Mouse (Mus musculus): Measurements from ENCODE around the gene Rab3gap1. TPM values are rescaled to one million over a fixed set of nuclear protein-coding genes. Genes with fewer than 3 reads are reported as not detected.
"Not testable (repeated sequence)": the region's sequence is repeated elsewhere in the genome, so short reads cannot be mapped to it uniquely, and the experiment has no call there.

The Rab3gap1 gene
- total RNA-seq, 4 experiments from 2014 or later, result 79.8 to 85.6 (median 83.1) TPM

DNA sequence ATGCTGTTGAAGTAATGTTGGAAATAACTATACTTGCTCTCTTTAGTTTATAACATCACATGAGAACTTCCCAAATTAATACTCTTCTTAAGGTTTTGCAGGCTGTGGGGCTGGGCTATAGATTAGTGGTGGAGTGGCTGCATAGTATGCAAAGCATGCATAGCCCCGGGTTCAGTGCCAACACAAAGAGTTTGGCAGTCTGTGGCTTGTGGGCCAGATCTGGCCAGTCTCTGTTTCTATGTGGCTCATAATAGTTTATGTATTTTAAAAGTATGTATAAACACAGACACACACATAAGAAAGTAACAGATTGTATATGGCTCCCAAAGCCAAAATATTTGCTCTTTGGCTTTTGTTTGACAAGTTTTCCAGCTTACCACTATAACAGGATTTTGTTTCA lies 47.2 kb downstream of the Rab3gap1 start:
- no peak for DNase-seq (ENCODE audit: low spot score in 2 of 2)

DNA sequence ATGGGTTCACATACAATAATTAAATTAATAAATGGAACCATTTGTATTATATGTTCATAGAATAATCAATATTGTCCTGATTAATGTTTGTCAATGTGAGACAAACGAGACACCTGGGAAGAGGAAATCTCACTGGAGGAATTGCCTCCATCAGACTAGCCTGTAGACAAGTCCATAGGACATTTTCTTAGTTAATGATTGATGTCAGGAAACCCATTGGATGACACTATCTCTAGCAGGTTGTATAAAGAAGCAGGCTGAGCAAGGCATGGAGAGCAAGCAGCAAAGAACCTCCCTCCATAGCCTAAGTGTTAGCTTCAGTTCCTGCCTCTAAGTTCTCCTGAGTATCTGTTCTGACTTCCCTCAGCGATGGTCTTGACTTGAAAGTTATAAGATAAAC lies 64.8 kb downstream of the Rab3gap1 start:
- no peak for DNase-seq (ENCODE audit: low spot score in 2 of 2)

DNA sequence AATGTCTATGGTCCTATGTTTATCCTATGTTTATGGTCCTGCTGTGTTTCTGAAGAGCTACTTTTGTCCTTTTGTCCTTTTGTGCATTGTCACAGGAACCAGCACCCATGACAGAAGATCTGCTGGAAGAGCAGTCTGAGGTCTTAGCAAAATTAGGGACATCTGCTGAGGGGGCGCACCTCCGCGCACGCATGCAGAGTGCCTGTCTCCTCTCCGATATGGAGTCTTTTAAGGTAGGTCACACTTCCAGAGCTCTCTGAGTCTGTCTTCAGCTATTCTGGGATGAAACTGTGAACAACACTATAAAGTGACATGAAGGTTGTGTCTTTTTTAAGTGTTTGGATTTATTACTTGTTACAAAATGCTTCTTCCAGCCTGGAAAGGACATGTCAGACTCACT lies 65.7 kb downstream of the Rab3gap1 start:
- DNase-seq (ENCODE audit: low spot score in 2 of 2), result peak in 1 of 2 experiments; percentile 81

DNA sequence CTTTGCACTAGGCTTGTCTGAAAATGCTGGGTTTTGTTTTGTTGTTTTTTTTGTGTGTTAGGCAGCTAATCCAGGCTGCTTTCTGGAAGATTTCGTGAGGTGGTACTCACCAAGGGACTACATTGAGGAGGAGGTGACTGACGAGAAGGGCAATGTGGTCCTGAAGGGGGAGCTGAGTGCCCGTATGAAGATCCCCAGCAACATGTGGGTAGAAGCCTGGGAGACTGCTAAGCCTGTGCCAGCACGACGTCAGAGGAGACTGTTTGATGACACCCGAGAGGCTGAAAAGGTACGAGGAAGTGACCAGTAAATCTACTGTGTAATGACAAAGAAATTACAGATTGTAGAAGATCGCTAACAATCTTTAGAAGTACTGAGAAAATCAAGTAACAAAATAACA lies 68.7 kb downstream of the Rab3gap1 start:
- DNase-seq (ENCODE audit: low spot score in 2 of 2), result no peak

DNA sequence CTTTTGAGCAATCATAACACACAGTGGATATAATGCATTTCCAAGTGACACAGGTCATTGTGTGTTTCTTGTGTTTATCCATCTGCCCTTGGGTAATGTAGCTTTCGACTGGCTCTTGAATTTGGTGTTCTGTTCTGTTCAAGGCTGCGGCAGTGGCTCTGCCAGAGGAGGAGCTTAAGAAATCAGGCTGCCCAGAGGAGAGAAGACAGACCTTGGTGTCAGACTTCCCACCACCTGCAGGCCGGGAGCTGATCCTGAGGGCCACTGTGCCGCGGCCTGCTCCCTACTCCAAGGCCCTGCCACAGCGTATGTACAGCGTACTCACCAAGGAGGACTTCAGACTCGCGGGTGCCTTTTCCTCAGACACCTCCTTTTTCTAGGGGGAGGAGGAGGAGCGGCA lies 73.7 kb downstream of the Rab3gap1 start:
- no peak for DNase-seq (ENCODE audit: low spot score in 2 of 2)

DNA sequence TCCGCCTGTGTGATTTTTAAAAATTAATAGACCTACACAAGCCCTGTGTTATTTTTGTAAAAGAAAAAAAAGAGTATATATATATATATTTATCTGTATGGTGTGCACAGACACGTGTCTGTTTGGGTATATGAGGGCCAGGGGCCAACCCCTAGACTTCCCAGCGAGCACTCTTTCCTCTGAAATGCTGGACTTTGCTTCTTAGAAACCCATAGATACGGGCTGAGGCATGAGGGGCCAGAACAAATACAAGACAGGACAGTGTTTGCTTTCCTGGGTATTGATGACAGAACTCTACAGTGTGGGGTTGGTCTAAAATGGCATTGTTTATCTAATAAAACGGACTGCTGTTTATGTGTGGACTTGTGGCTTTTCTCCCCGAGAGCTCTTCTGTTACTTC lies 74.9 kb downstream of the Rab3gap1 start:
- no peak for DNase-seq (ENCODE audit: low spot score in 2 of 2)

DNA sequence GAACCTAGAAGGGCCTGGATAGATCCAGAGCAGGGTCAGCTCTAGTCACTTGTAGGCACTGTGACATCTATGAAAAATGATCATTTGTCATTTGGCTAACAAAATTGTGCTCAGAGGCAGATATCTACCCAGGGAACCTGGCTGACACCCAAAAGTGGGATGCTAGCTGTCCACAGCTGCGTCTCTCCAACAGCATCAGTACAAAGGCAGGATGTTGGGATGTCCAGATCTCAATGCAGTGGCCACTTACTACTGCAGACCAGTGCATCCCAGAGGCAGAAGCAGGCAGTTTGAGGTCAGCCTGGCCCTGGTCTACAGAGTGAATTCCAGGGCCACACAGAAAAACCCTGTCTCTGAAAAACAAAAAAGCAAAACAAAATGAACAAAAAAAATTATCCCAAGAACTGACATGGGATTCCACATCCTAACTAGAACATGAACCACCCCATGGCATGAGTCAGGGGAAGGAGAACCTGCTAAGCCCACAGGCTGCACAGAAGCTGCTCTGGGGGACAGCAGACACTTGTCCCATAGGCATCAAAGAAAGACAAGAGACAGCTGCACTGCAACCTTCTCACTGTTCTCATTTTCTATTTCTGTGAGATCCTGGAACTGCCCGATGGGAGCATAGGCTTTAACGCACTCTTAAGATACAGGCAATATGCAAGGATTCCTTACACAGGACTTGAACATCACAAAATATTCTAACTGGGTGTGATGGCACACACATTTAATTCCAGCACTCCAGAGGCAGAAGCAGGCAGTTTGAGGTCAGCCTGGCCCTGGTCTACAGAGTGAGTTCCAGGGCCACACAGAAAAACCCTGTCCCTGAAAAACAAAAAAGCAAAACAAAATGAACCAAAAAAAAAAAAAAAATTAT lies 77.4 kb downstream of the Rab3gap1 start:
- DNase-seq (ENCODE audit: low spot score in 2 of 2), result no peak

DNA sequence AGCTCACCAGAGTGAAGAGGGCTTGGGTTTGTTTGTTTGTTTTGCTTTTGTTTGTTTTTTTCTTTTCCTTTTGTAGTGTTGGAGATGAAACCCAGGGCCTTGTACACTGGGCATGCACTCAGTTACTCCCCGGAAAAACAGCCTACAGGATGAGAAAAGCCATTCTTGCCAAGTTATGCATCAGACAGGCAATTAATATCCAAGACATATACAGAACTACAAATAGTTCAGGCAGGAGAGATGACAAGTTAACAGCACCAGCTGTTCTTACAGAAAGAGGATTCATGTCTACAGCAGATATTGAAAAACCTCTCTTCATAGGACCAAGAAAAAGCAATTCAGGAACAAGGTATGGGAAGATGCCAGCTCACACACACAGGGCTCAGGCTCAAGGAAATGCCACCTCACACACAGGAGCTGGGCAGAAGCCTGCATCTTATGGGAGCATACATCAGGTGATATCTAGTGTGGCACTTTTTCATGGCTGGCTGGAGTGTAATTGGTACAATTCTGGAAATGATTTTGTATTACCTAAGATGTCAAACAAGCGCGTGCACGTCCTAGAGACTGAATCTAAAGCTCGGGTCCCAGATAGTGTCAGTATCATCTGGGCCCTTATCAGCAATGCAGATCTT lies 78.2 kb downstream of the Rab3gap1 start:
- peak in 1 of 2 experiments; percentile 51 for DNase-seq (ENCODE audit: low spot score in 2 of 2)

DNA sequence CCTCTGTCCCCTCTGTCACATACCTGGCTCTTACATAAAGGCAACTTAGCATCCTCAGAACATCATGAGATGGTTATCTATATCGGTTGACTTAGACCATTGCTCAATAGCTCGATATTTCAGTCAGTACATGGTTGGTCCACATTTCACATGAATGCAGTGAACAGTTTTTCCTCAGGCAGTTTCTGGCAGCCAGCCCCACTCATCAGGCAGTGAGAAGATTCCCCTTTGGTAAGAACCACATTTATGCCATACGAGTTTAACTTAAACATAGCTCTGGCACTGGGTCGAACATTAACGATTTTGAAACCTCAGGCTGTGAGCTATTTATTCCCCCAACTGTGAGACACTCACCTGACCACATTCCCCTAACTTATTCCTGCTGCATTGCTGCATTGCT lies 80.2 kb downstream of the Rab3gap1 start:
- no peak for DNase-seq (ENCODE audit: low spot score in 2 of 2)

DNA sequence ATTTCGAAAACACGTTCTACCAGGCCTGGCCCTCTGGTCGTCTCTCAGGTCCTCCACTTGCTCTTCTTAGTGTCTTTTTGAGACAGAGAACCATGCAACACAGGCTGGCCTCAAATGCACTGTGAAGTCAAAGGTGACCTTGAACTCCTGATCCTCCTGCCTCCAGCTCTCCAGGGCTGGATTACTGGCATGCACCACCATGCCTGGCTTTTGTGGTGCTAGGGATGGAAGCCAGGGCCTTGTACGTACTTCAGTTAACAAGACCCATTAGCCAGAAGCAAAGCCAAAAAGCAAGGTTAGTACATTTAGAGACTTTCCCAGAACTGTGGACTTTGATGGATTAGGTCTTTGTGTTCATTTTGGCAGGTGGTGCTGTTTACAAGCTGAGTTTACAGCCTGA lies 83.7 kb downstream of the Rab3gap1 start:
- no peak for DNase-seq (ENCODE audit: low spot score in 2 of 2)

DNA sequence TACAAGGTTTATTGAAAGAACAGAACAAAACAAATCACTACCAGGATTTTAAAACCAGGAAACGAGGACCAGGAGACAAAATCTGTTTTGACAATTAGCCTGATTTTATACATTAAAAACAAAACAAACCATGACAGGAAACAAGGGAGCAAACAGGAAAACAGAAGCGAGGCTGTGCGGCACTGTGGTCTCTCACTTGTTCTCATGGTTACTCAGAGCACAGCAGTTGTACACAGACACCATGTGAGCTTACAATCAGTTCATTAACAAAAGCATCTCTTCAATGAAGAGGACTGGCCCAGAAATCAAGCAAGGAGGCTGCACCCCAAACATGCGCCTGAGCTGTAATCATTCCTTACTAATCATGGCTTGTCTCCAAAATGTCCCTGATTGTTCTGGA lies 85.6 kb downstream of the Rab3gap1 start:
- not testable (repeated sequence) for DNase-seq (ENCODE audit: low spot score in 2 of 2)

DNA sequence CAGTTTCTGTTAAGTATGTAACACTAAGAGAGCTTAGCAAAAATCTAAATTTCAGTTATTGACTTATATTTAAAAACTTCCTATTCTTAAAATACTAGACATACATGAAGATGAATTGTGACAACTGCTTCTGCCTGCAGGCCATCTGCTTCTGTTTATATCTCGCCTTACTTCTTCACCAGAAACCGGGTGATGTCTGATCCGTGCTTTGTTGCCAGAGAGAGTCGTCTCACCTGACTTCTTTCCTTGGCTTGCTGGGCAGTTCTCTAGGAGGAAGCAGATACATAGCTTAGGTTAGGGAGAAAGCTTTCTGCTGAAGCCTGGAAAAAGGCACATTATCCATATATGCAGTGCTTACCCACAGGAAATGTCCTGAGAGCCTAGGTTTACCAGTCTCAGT lies 86.2 kb downstream of the Rab3gap1 start:
- DNase-seq (ENCODE audit: low spot score in 2 of 2), result peak in 1 of 2 experiments; percentile 73

DNA sequence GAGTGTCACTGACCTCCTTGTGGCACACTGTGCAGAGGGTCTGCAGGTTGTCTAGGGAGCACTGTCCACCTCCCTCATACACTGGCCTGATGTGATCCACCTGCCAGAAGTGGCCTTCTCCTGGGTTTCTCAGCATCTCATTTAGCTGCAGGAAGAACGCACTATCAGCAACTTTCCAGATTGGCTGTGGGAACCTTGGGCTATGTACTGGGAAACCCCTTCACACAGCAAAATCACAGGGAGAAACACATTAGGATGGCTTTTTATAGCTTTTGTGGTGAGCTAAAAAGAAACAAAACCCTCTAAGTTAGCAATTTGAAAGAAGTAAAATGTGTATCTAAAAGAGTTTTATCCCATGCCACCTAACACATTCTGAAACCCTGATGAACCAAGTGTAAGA lies 88.0 kb downstream of the Rab3gap1 start:
- no peak for DNase-seq (ENCODE audit: low spot score in 2 of 2)

DNA sequence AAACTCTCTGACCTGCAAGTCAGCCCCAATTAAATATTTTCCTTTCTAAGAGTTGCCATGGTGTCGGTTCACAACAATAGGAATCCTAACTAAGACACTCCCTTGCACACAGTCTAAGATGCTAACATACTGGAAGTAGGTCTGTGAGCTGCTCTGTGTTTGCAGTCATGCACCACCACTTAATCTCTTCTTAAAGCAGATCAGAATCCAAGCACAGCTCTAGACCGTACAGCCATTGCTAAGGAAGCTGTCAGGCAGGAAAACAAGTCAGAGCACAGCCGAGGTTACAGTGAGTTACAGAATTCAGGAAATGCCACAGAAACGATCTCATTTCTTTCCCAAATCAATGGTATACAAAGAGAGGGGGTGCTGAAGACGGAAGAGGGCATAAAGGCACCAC lies 90.2 kb downstream of the Rab3gap1 start:
- DNase-seq (ENCODE audit: low spot score in 2 of 2), result no peak

DNA sequence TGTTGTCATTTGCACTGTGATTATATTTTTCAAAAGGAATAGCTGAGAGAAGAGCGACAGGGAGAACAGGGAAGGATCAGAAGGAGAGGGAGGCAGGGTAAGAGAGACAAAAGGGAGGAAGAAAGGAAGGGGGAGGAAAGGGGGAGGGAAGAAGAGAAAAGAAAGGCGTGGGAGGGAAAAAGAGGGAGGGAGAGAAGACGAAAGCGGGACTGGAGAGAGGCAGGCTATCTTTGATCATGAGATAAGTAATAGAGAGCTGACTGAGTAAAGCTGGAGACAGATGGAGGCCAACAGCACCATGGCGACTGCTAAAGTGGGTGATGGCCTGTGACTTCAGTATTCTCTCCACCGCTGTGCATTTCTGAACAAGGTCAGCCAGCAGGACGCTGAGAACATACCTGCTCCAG lies 90.7 kb downstream of the Rab3gap1 start:
- no peak for DNase-seq (ENCODE audit: low spot score in 2 of 2)

DNA sequence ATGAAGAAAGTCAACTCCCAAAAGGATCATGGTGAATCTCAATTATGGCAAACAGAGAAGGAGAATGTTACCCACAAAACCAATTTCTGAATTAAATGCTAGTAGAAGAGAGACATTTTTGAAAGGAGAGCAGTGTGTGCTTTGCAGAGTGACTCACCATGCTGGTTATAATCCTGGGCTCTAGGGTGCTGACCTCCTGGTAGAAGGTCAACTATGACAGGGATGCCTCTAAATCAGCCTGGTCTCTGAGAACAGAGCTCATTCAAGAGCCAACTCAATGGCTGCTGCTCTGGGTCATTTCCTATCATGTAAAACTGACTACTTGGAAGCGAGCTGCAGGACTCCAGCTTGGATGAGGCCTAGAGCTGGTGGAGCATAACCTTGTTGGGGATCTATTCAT lies 92.6 kb downstream of the Rab3gap1 start:
- DNase-seq (ENCODE audit: low spot score in 2 of 2), result no peak

DNA sequence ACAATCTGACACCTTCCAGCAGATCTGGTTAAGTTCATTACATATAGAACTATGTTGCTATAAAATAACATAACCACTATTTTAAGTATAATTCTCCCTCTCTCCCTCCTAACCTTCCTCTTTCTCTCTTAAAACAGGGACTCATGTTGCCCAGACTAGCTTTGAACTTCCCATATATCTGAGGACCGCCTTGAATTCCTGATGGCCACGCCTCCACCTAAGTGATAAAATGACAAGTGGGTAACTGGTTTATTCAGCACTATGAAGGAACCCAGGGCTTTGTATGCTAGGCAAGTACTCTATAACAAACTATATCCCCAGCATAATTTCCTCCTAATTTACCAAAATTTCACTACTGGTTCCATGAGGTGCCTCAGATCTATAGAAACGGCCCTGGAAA lies 94.8 kb downstream of the Rab3gap1 start:
- DNase-seq (ENCODE audit: low spot score in 2 of 2), result no peak

DNA sequence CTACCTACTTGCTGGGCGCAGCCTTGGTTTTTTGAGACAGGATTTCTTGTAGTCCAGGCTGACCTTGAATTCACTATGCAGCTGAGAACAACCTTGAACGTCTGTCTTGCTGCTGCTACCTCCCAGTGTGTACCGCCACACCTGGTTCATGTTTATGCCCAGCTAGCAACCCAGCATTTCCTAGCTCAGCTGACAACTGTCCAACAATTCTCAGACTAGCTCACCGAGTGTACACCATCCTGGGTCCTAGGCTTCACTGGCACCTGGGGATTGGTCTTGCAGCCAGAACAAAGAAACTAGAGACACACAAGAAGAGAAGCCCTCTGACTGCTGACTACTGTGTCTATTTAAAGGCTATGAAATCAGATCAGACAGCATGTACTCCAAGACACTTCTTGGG lies 102.3 kb downstream of the Rab3gap1 start:
- no peak for DNase-seq (ENCODE audit: low spot score in 2 of 2)

DNA sequence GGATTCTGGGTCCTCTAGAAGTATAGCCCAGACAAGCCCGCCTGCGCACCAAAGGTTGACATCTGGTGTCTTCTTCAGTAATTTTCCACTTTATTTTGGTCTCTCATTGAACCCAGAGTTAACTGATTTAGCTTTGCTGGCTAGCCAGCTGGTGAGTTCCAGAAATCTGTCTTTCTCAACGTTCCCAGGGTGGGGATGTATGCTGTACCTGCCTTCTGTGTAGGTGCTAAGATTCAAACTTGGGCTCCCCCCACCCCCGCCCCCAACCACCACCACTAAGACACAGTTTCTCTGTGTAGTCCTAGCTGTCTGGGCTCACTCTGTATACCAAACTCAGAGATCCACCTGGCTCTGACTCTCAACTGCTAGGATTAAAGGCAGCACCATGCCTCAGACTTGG lies 105.5 kb downstream of the Rab3gap1 start:
- no peak for DNase-seq (ENCODE audit: low spot score in 2 of 2)

DNA sequence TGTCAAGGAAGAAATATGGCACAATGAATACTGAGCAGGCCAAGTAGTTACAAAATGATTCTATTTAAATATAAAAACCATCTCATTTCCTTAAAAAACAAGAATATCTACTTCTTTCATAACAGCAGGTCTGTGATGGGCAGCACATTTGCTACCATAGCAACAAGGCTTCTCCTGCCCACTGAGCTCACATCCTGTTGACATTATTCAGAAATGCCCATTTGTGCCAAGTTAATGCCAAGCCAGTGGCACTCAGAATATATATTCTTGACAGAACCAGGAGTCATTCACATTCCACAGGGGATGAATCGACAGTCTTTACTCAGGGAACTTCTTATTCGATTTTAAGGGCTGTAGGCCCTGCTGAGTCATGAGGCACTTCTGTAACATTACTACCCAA lies 107.1 kb downstream of the Rab3gap1 start:
- peak in 1 of 2 experiments; percentile 67 for DNase-seq (ENCODE audit: low spot score in 2 of 2)

DNA sequence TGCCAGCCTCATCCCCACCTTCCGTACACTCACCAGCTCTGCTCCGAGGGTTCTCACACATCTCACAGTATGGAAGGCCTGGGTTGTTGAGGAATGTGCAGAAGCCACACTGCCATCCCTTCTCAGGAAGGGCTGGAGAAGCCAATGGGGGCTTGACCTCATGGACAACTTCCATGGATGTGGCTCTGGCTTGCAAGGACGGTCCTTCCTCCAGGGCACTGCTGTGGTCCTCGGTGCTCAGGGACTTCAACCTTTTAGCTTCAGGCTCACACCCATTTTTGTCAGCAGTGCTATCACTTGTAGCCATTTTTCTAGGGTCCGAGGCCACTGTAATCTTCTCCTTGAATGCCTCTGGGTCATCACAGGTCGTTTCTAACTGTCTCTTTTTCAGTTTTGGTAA lies 107.5 kb downstream of the Rab3gap1 start:
- DNase-seq (ENCODE audit: low spot score in 2 of 2), result no peak

DNA sequence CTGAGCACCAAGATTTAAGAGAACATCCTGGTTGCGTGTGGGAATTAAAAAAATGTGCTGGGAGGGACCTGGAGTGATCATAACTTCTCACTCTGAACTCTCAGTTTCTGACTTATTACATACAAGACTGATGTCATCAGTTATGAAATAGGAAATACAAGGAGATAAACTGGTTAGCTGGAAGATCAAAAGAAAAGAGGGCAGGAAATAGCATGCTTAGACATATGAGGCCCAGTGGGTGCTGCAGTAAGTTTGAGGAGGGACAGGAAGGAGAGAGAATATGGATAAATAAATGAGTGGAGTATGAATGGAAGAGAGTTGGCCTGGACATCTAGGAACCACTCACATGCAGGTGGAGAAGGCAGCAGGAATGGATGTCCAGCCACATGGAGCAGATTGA lies 109.6 kb downstream of the Rab3gap1 start:
- DNase-seq (ENCODE audit: low spot score in 2 of 2), result no peak

Data from left cerebral cortex, adult 8-10 months (tissue).